Mouse (Mus musculus) intestine, embryonic 16.5 days (tissue): ENCODE data around the gene Pkib. TPM values are rescaled to one million over a fixed set of nuclear protein-coding genes. Genes with fewer than 3 reads are reported as not detected.

ENCODE experiments used
- ATAC-seq: fragments of 200-750 bp; cut with Nextera tagmentation; 2 replicates; pipeline ENCODE4 v1.8.0; 2017; ENCODE audit warnings: moderate TSS enrichment, moderate library complexity
- H3K27ac ChIP-seq: fragments of 300-500 bp; sonication (generic); 2 replicates; pipeline ENCODE4 v1.5.1; 2014; ENCODE audit warnings: mild to moderate bottlenecking, low read length
- H3K27me3 ChIP-seq: fragments of 300-500 bp; sonication (generic); replicated peaks from 2 replicates; pipeline ENCODE4 v1.6.1; 2014; ENCODE audit warnings: low read length, control low read depth, mixed read lengths; ENCODE audit not compliant: control insufficient read depth, insufficient read depth
- H3K36me3 ChIP-seq: fragments of 300-500 bp; sonication (generic); 2 replicates; pipeline ENCODE4 v1.6.1; 2014; ENCODE audit warnings: low read length, control low read depth; ENCODE audit not compliant: control insufficient read depth, insufficient read depth
- H3K4me1 ChIP-seq: fragments of 300-500 bp; sonication (generic); 2 replicates; pipeline ENCODE4 v1.6.1; 2014; ENCODE audit warnings: low read length, control low read depth, mixed read lengths; ENCODE audit not compliant: control insufficient read depth, insufficient read depth
- H3K4me2 ChIP-seq: fragments of 300-500 bp; sonication (generic); 2 replicates; pipeline ENCODE4 v1.6.1; 2014; ENCODE audit warnings: low read depth, low read length, control low read depth
- H3K4me3 ChIP-seq: fragments of 300-500 bp; sonication (generic); 2 replicates; pipeline ENCODE4 v1.5.1; 2014; ENCODE audit warnings: mild to moderate bottlenecking, low read length
- H3K9ac ChIP-seq: fragments of 300-500 bp; sonication (generic); 2 replicates; pipeline ENCODE4 v1.6.1; 2014; ENCODE audit warnings: low read depth, low read length
- H3K9me3 ChIP-seq: fragments of 300-500 bp; sonication (generic); 2 replicates; pipeline ENCODE4 v1.6.1; 2016; ENCODE audit warnings: low read length, control low read depth; ENCODE audit not compliant: control insufficient read depth
- WGBS: fragments of 180-500 bp; shearing (Covaris S2); extraction: QIAGEN DNeasy Blood & Tissue Kit; methylation state at CpG from one replicate; pipeline ENCODE4 v1.1.7; 2014; 5-methylcytosine and 5-hydroxymethylcytosine counted together
- polyA plus RNA-seq: library from polyadenylated mRNA; unstranded; fragments of >200 nt; fragmentation: Nextera tagmentation; extraction: Ambion mirVana; gene quantifications from 2 replicates; pipeline ENCODE4 v1.2.1, GENCODE M21; 2015

Pkib gene
- polyA plus RNA-seq, 1 experiment from 2014 or later, result 2.4 TPM

DNA sequence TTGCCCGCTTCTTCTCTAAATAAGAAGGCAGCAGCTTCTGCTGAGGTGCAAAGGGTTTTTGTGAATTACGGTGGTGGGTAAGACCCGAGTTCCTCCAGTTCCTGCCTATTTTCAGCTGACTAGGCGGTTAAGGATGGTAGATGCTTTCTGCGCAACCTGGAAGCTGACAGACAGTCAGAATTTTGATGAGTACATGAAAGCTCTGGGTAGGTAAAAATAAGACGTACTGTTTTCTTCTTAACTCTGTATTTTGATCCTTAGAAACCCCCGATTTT, 153.0 kb downstream of the Pkib start, which contains the start of gene Fabp7:
Fabp7 (plus strand) TSS at position 6 of the 275 bp plus-strand sequence.
- Histone ChIP-seq H3K4me3 (peak within 1 kb of the TSS; percentile 19), H3K9ac (no peak within 1 kb of the TSS; the same call in 1 of the 2 replicates), H3K27ac (no peak within 1 kb of the TSS), H3K4me2 (peak within 1 kb of the TSS; percentile 25; the same call in 1 of the 2 replicates), H3K27me3 (no peaks in the 10 kb centered on the region), H3K4me1 (0 out of 2 replicates have a peak, but pooled peaks cover 8% of the 10 kb centered on the region), H3K9me3 (no peaks in the 10 kb centered on the region), H3K36me3 (no peaks in the 10 kb centered on the region)
- no peak for ATAC-seq
- WGBS, result 23% methylated on average over 7 of the region's 7 CpGs

- Histone ChIP-seq H3K9ac (no peak overlapping the region), H3K36me3 (no peaks in the 10 kb centered on the region), H3K4me3 (no peak overlapping the region), H3K9me3 (no peaks in the 10 kb centered on the region), H3K27me3 (no peaks in the 10 kb centered on the region), H3K4me1 (0 out of 2 replicates have a peak, but pooled peaks cover 8% of the 10 kb centered on the region), H3K27ac (no peak overlapping the region), H3K4me2 (no peak overlapping the region)
- ATAC-seq, result no peak
- 60% methylated on average over 2 of the region's 2 CpGs for WGBS
Observed at GRCm38 (mm10) chr10:57785552-57785951, 153.8 kb downstream of the Pkib start.

Other genes with a start within 250 kb of the Pkib start
- gene Hsf2, start 145.6 kb upstream of the Pkib start, polyA plus RNA-seq, result 12.2 and 13.5 TPM in 2 replicates
- 105 TPM in 2 replicates for gene Serinc1, start 99.5 kb upstream of the Pkib start, polyA plus RNA-seq
- 32.8 and 36.5 TPM in 2 replicates for gene Fabp7, start 152.9 kb downstream of the Pkib start, polyA plus RNA-seq
- 81.6 and 99.0 TPM in 2 replicates for gene Smpdl3a, start 162.4 kb downstream of the Pkib start, polyA plus RNA-seq